Mouse (Mus musculus) bone marrow, adult 2 months (tissue): ENCODE results near the gene Uhrf1bp1l.

ENCODE experiments used
- CTCF ChIP-seq: fragments of 200-500 bp; IDR thresholded peaks from 2 replicates; pipeline ENCODE4 v1.5.1; 2011; ENCODE audit warnings: low read length, control low read depth; ENCODE audit not compliant: control insufficient read depth, insufficient read depth
- POLR2A ChIP-seq: fragments of 200-500 bp; IDR thresholded peaks from 2 replicates; pipeline ENCODE4 v1.6.1; 2011; ENCODE audit warnings: low read depth, mild to moderate bottlenecking, control low read depth, low read length, borderline replicate concordance; ENCODE audit not compliant: control insufficient read depth

- TF ChIP-seq CTCF (no peak), POLR2A (peak; percentile 38; the same call in 1 of the 2 replicates)
Observed at GRCm38 (mm10) chr10:89732001-89732794, 12.6 kb upstream of the Uhrf1bp1l start, which contains the start of gene Actr6.
